Mouse (Mus musculus) bone marrow macrophage, adult 2 months (primary cell): ENCODE measurements around the gene Rccd1. TPM values are rescaled to one million over a fixed set of nuclear protein-coding genes. Genes with fewer than 3 reads are reported as not detected.

Experiments
- H3K27ac ChIP-seq: 2 replicates; pipeline ENCODE4 v1.5.1; 2012; ENCODE audit warnings: low read depth, low read length; ENCODE audit not compliant: insufficient read depth
- H3K4me1 ChIP-seq: 2 replicates; pipeline ENCODE4 v1.6.1; 2012; ENCODE audit warnings: low read length; ENCODE audit not compliant: control insufficient read depth, insufficient read depth
- H3K4me3 ChIP-seq: 2 replicates; pipeline ENCODE4 v1.5.1; 2012; ENCODE audit warnings: mild to moderate bottlenecking, low read length, moderate library complexity; ENCODE audit not compliant: insufficient read depth
- CTCF ChIP-seq: IDR thresholded peaks from 2 replicates; pipeline ENCODE4 v1.5.1; 2012; ENCODE audit warnings: low read depth, mild to moderate bottlenecking, low read length, moderate library complexity
- POLR2A ChIP-seq: IDR thresholded peaks from 2 replicates; pipeline ENCODE4 v1.6.1; 2012; ENCODE audit warnings: mild to moderate bottlenecking, low read depth, low read length, borderline replicate concordance
- polyA plus RNA-seq: library from polyadenylated mRNA; stranded (reverse); fragments of >200 nt; gene quantifications from 2 replicates; pipeline ENCODE4 v1.2.4, GENCODE M21; 2012; ENCODE audit not compliant: missing spikeins, insufficient read depth, insufficient read length

Rccd1 gene
- polyA plus RNA-seq, 1 experiment, result 6.8 TPM

- Histone ChIP-seq H3K4me1 (no peaks in the 10 kb centered on the region), H3K4me3 (no peak overlapping the region), H3K27ac (no peak overlapping the region)
- TF ChIP-seq CTCF (no peak), POLR2A (no peak)
These were observed 6.7 kb downstream of the Rccd1 start for GRCm38 (mm10) chr7:80317439-80318115.

GRCm38 (mm10) chr7:80315733-80316132 is 8.5 kb downstream of the Rccd1 start:
- H3K4me3 ChIP-seq, result no peak overlapping the region
- H3K27ac ChIP-seq, result no peak overlapping the region
- H3K4me1 ChIP-seq, result no peaks in the 10 kb centered on the region
- TF ChIP-seq POLR2A, result no peak
- TF ChIP-seq CTCF, result no peak

- H3K4me1 ChIP-seq, result no peaks in the 10 kb centered on the region
- H3K27ac ChIP-seq, result no peak overlapping the region
- H3K4me3 ChIP-seq, result no peak overlapping the region
- TF ChIP-seq POLR2A, result no peak
- no peak for TF ChIP-seq CTCF
These were observed 13.5 kb downstream of the Rccd1 start for GRCm38 (mm10) chr7:80310771-80311170.

- H3K4me3 ChIP-seq, result no peak overlapping the region
- no peaks in the 10 kb centered on the region for H3K4me1 ChIP-seq
- TF ChIP-seq CTCF (no peak), POLR2A (no peak)
- H3K27ac ChIP-seq, result no peak overlapping the region
These were observed 16.5 kb downstream of the Rccd1 start for GRCm38 (mm10) chr7:80307766-80308165.

- Histone ChIP-seq H3K4me1 (peaks cover 25% of the 10 kb centered on the region), H3K4me3 (no peak overlapping the region)
- TF ChIP-seq POLR2A (no peak), CTCF (no peak)
These were observed 22.7 kb downstream of the Rccd1 start for GRCm38 (mm10) chr7:80301522-80301921.

GRCm38 (mm10) chr7:80299568-80299967 is 24.7 kb downstream of the Rccd1 start:
- TF ChIP-seq POLR2A (no peak), CTCF (no peak)
- H3K4me3 ChIP-seq, result 0 out of 2 replicates have a peak overlapping the region, but pooled peaks have one; percentile 2

More at GRCm38 (mm10) chr7:80301522-80301921, 22.7 kb downstream of the Rccd1 start:
- no peak overlapping the region for H3K27ac ChIP-seq

GRCm38 (mm10) chr7:80298754-80299153 is 25.5 kb downstream of the Rccd1 start:
- TF ChIP-seq POLR2A (no peak), CTCF (no peak)
- Histone ChIP-seq H3K4me1 (peaks cover 27% of the 10 kb centered on the region), H3K27ac (no peak overlapping the region), H3K4me3 (no peak overlapping the region)

More at GRCm38 (mm10) chr7:80299568-80299967, 24.7 kb downstream of the Rccd1 start:
- Histone ChIP-seq H3K4me1 (peaks cover 27% of the 10 kb centered on the region), H3K27ac (no peak overlapping the region)

- no peak overlapping the region for H3K27ac ChIP-seq
- TF ChIP-seq POLR2A (no peak), CTCF (no peak)
- no peak overlapping the region for H3K4me3 ChIP-seq
- peaks cover 30% of the 10 kb centered on the region for H3K4me1 ChIP-seq
These were observed 27.2 kb downstream of the Rccd1 start for GRCm38 (mm10) chr7:80297041-80297440.

GRCm38 (mm10) chr7:80296462-80296861 is 27.8 kb downstream of the Rccd1 start:
- TF ChIP-seq CTCF (no peak), POLR2A (no peak)
- H3K4me1 ChIP-seq, result peaks cover 30% of the 10 kb centered on the region
- no peak overlapping the region for H3K27ac ChIP-seq
- no peak overlapping the region for H3K4me3 ChIP-seq

- TF ChIP-seq CTCF (no peak), POLR2A (no peak)
- H3K4me3 ChIP-seq, result peak overlapping the region; percentile 70
- peaks cover 29% of the 10 kb centered on the region for H3K4me1 ChIP-seq
- peak overlapping the region; percentile 26 for H3K27ac ChIP-seq
These were observed 29.2 kb downstream of the Rccd1 start for GRCm38 (mm10) chr7:80294764-80295648.
